Mouse (Mus musculus): ENCODE measurements around the gene Slc26a9.
"Not testable (repeated sequence)": the region's sequence is repeated elsewhere in the genome, so short reads cannot be mapped to it uniquely, and the experiment has no call there.

Gene Slc26a9

GRCm38 (mm10) chr1:131765357-131766001, 21.7 kb downstream of the Slc26a9 start:
- peak; percentile 90 for DNase-seq (ENCODE audit: low spot score)

- no peak for DNase-seq (ENCODE audit: low spot score)
Observed at GRCm38 (mm10) chr1:131769296-131769695, 25.5 kb downstream of the Slc26a9 start.

- DNase-seq (ENCODE audit: low spot score): no peak
Observed at GRCm38 (mm10) chr1:131770656-131771055, 26.8 kb downstream of the Slc26a9 start.

- DNase-seq (ENCODE audit: low spot score): no peak
Observed at GRCm38 (mm10) chr1:131771440-131771839, 27.6 kb downstream of the Slc26a9 start.

GRCm38 (mm10) chr1:131794591-131794990, 50.8 kb downstream of the Slc26a9 start:
- DNase-seq (ENCODE audit: low spot score): no peak

- no peak for DNase-seq (ENCODE audit: low spot score)
Observed at GRCm38 (mm10) chr1:131795171-131795570, 51.3 kb downstream of the Slc26a9 start.

- DNase-seq (ENCODE audit: low spot score): peak; percentile 21
Observed at GRCm38 (mm10) chr1:131797202-131797909, 53.5 kb downstream of the Slc26a9 start, which contains the start of gene Pm20d1. Pm20d1 (plus strand) TSS chr1:131797381.

- no peak for DNase-seq (ENCODE audit: low spot score)
Observed at GRCm38 (mm10) chr1:131800001-131800400, 56.2 kb downstream of the Slc26a9 start.

GRCm38 (mm10) chr1:131801071-131801470, 57.2 kb downstream of the Slc26a9 start:
- DNase-seq (ENCODE audit: low spot score): no peak

- DNase-seq (ENCODE audit: low spot score): no peak
Observed at GRCm38 (mm10) chr1:131802652-131803051, 58.8 kb downstream of the Slc26a9 start.

- DNase-seq (ENCODE audit: low spot score): no peak
Observed at GRCm38 (mm10) chr1:131804166-131804565, 60.3 kb downstream of the Slc26a9 start.

- DNase-seq (ENCODE audit: low spot score): no peak
Observed at GRCm38 (mm10) chr1:131808986-131809385, 65.2 kb downstream of the Slc26a9 start.

GRCm38 (mm10) chr1:131809651-131810050, 65.8 kb downstream of the Slc26a9 start:
- DNase-seq (ENCODE audit: low spot score): no peak

- no peak for DNase-seq (ENCODE audit: low spot score)
Observed at GRCm38 (mm10) chr1:131811393-131811792, 67.6 kb downstream of the Slc26a9 start.

GRCm38 (mm10) chr1:131812006-131812405, 68.2 kb downstream of the Slc26a9 start:
- no peak for DNase-seq (ENCODE audit: low spot score)

GRCm38 (mm10) chr1:131812631-131813295, 68.9 kb downstream of the Slc26a9 start:
- DNase-seq (ENCODE audit: low spot score): no peak

- no peak for DNase-seq (ENCODE audit: low spot score)
Observed at GRCm38 (mm10) chr1:131813731-131814130, 69.9 kb downstream of the Slc26a9 start.

- DNase-seq (ENCODE audit: low spot score): no peak
Observed at GRCm38 (mm10) chr1:131814191-131814590, 70.4 kb downstream of the Slc26a9 start.

- DNase-seq (ENCODE audit: low spot score): no peak
Observed at GRCm38 (mm10) chr1:131816886-131817285, 73.1 kb downstream of the Slc26a9 start.

- not testable (repeated sequence) for DNase-seq (ENCODE audit: low spot score)
Observed at GRCm38 (mm10) chr1:131820353-131820752, 76.5 kb downstream of the Slc26a9 start.

GRCm38 (mm10) chr1:131820887-131821328, 77.1 kb downstream of the Slc26a9 start:
- no peak for DNase-seq (ENCODE audit: low spot score)
